Mouse (Mus musculus) liver, embryonic 13.5 days (tissue): ENCODE data around the gene Susd6. TPM values are rescaled to one million over a fixed set of nuclear protein-coding genes. Genes with fewer than 3 reads are reported as not detected.

ENCODE experiments used
- polyA plus RNA-seq: library from polyadenylated mRNA; unstranded; fragments of >200 nt; fragmentation: Nextera tagmentation; extraction: Ambion mirVana; gene quantifications from 2 replicates; pipeline ENCODE4 v1.2.1, GENCODE M21; 2015

Susd6 gene
- polyA plus RNA-seq, 1 experiment from 2014 or later: 9.4 TPM

Other genes with a start within 250 kb of the Susd6 start
- 9.5 and 13.0 TPM in 2 replicates for gene Slc39a9, start 146.6 kb upstream of the Susd6 start, polyA plus RNA-seq
- 170 and 193 TPM in 2 replicates for gene Erh, start 146.2 kb upstream of the Susd6 start, polyA plus RNA-seq
- gene Plekhd1, start 97.9 kb upstream of the Susd6 start, polyA plus RNA-seq: 0.14 and 0.35 TPM in 2 replicates
- not detected in 2 replicates for gene Ccdc177, start 29.8 kb upstream of the Susd6 start, polyA plus RNA-seq
- gene Srsf5, start 155.0 kb downstream of the Susd6 start, polyA plus RNA-seq: 313 and 375 TPM in 2 replicates
- 0.74 and 0.95 TPM in 2 replicates for gene Slc10a1, start 178.2 kb downstream of the Susd6 start, polyA plus RNA-seq
- gene Smoc1, start 236.3 kb downstream of the Susd6 start, polyA plus RNA-seq: 6.0 and 7.4 TPM in 2 replicates